Mouse (Mus musculus): ENCODE measurements around the gene Ptprt. TPM values are rescaled to one million over a fixed set of nuclear protein-coding genes. Genes with fewer than 3 reads are reported as not detected.

Gene Ptprt
- total and polyA plus RNA-seq, 3 experiments = 0.76 TPM; not detected in 2

- no peak for TF ChIP-seq CTCF (conservative IDR thresholded peaks at IDR 0.05 in 1 of 2, IDR thresholded peaks at IDR 0.05 in 1 of 2; ENCODE audit: low read depth in 2 of 2, low read length in 2 of 2)
- TF ChIP-seq MAFK (IDR thresholded peaks at IDR 0.05; ENCODE audit: insufficient replicate concordance, low read length) = no peak
- Histone ChIP-seq H3K4me1 (ENCODE audit: control insufficient read depth in 1 of 2, insufficient read depth in 2 of 2) (no peaks in the 10 kb centered on the region), H3K9ac (ENCODE audit: insufficient read depth, low read depth) (no peak overlapping the region), H3K4me3 (replicated peaks in 1 of 3; ENCODE audit: low read depth in 2 of 3, low read length in 2 of 3, poor library complexity in 1 of 3) (no peak overlapping the region), H3K4me2 (ENCODE audit: insufficient read depth, low read depth, poor library complexity, severe bottlenecking) (no peak overlapping the region), H3K27me3 (replicated peaks) (no peaks in the 10 kb centered on the region), H3K27ac (ENCODE audit: insufficient read depth, low read depth) (no peak overlapping the region), H3K79me2 (replicated peaks; ENCODE audit: control insufficient read depth, extremely low read depth, insufficient read depth, poor library complexity, severe bottlenecking) (no peaks in the 10 kb centered on the region), H3K9me3 (replicated peaks; ENCODE audit: low read length) (peaks cover 49% of the 10 kb centered on the region), H3K36me3 (replicated peaks in 1 of 2; ENCODE audit: control insufficient read depth in 1 of 2, insufficient read depth in 1 of 2, low read length in 1 of 2) (no peaks in the 10 kb centered on the region)
- dilution Hi-C loops (cut with MboI; ENCODE audit: extremely low pct_ligation_motif_present, extremely low pct_unique_long_range_greater_than_20kb, low sequenced_read_pairs) = no loop called here
- DNase-seq (ENCODE audit: extremely low read depth) = no peak
- in situ Hi-C loops (cut with MboI; ENCODE audit: low pct_ligation_motif_present, low pct_unique_long_range_greater_than_20kb, low sequenced_read_pairs) = no loop called here
Measured at GRCm38 (mm10) chr2:162591388-162591787, 69.6 kb downstream of the Ptprt start.

GRCm38 (mm10) chr2:162581651-162582050, 79.3 kb downstream of the Ptprt start:
- dilution Hi-C loops (cut with MboI; ENCODE audit: extremely low pct_ligation_motif_present, extremely low pct_unique_long_range_greater_than_20kb, low sequenced_read_pairs) (no loop called here), in situ Hi-C loops (cut with MboI; ENCODE audit: low pct_ligation_motif_present, low pct_unique_long_range_greater_than_20kb, low sequenced_read_pairs) (no loop called here)
- no peak overlapping the region for H3K4me2 ChIP-seq (ENCODE audit: insufficient read depth, low read depth, poor library complexity, severe bottlenecking)
- no peak overlapping the region for H3K27ac ChIP-seq (ENCODE audit: insufficient read depth, low read depth)
- no peak overlapping the region for H3K9ac ChIP-seq (ENCODE audit: insufficient read depth, low read depth)
- no peaks in the 10 kb centered on the region for H3K36me3 ChIP-seq (replicated peaks in 1 of 2; ENCODE audit: control insufficient read depth in 1 of 2, insufficient read depth in 1 of 2, low read length in 1 of 2)
- no peak overlapping the region for H3K4me3 ChIP-seq (replicated peaks in 1 of 3; ENCODE audit: low read depth in 2 of 3, low read length in 2 of 3, poor library complexity in 1 of 3)
- DNase-seq (ENCODE audit: extremely low read depth) = no peak
- H3K79me2 ChIP-seq (replicated peaks; ENCODE audit: control insufficient read depth, extremely low read depth, insufficient read depth, poor library complexity, severe bottlenecking) = no peaks in the 10 kb centered on the region
- H3K27me3 ChIP-seq (replicated peaks) = no peaks in the 10 kb centered on the region
- H3K4me1 ChIP-seq (ENCODE audit: control insufficient read depth in 1 of 2, insufficient read depth in 2 of 2) = no peaks in the 10 kb centered on the region
- TF ChIP-seq POLR2A (IDR thresholded peaks at IDR 0.05; ENCODE audit: low read depth, low read length) (no peak), UBTF (IDR thresholded peaks at IDR 0.05; ENCODE audit: low read depth, low read length) (no peak), MEF2A (IDR thresholded peaks at IDR 0.05; ENCODE audit: borderline replicate concordance, low read depth, low read length) (no peak), E2F4 (IDR thresholded peaks at IDR 0.05; ENCODE audit: insufficient replicate concordance, low read depth, low read length) (no peak), EP300 (IDR thresholded peaks at IDR 0.05; ENCODE audit: low read length) (no peak), GABPA (IDR thresholded peaks at IDR 0.05; ENCODE audit: insufficient replicate concordance, low read depth, low read length) (no peak), TCF12 (IDR thresholded peaks at IDR 0.05; ENCODE audit: low read depth, low read length) (no peak), KAT2A (IDR thresholded peaks at IDR 0.05; ENCODE audit: insufficient replicate concordance, low read length) (no peak), JUND (conservative IDR thresholded peaks at IDR 0.05; ENCODE audit: low read depth, low read length) (no peak), JUN (IDR thresholded peaks at IDR 0.05; ENCODE audit: insufficient read depth, low read depth, low read length) (no peak), USF2 (conservative IDR thresholded peaks at IDR 0.05; ENCODE audit: low read depth, low read length) (no peak), ETS1 (conservative IDR thresholded peaks at IDR 0.05; ENCODE audit: low read depth, low read length) (no peak), HCFC1 (IDR thresholded peaks at IDR 0.05; ENCODE audit: low read depth, low read length) (no peak), PAX5 (IDR thresholded peaks at IDR 0.05; ENCODE audit: low read length) (no peak), RAD21 (IDR thresholded peaks at IDR 0.05; ENCODE audit: low read depth, low read length) (no peak), SMC3 (IDR thresholded peaks at IDR 0.05; ENCODE audit: low read depth, low read length) (no peak), IRF4 (IDR thresholded peaks at IDR 0.05; ENCODE audit: low read depth, low read length) (no peak), MXI1 (IDR thresholded peaks at IDR 0.05; ENCODE audit: low read depth, low read length) (no peak), CTCF (conservative IDR thresholded peaks at IDR 0.05 in 1 of 2, IDR thresholded peaks at IDR 0.05 in 1 of 2; ENCODE audit: low read depth in 2 of 2, low read length in 2 of 2) (no peak), POLR2AphosphoS2 (IDR thresholded peaks at IDR 0.05; ENCODE audit: low read depth, low read length) (no peak)
- peaks cover 69% of the 10 kb centered on the region for H3K9me3 ChIP-seq (replicated peaks; ENCODE audit: low read length)

Data from CH12.LX (cell line).